In the genomic region with DNA sequence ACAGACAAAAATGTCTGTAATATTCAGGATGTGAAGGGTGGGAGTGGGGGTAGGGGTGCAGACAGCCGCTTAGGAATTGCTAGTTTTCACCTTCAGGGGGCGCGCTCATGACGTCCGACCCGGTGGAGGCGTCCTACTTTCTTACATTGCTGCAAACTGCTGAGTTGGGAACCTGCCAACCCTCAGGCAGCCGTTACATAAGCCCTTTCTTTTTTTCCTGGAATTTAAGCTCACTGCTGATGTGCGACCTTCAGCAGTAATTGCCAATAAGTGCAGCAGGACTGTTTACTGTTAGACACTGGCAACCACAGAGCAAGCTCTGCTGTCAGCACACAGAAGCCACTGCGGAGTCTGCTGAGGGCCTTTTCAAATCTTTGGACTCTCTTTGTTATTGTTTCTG, we compare ENCODE assay signal across 8 mouse cellular contexts.
DNase-seq lines count a peak whose midpoint lies in the region; ATAC-seq lines count a peak whose summit lies in the region.

No protein-coding gene starts in this region.

- peak; percentile 94 for ATAC-seq in common myeloid progenitor, adult 5-6 weeks (replicated peaks; ENCODE audit: low read depth, poor library complexity, severe bottlenecking)
- peak; percentile 88 for ATAC-seq in megakaryocyte, adult 5-6 weeks (ENCODE audit: poor library complexity, severe bottlenecking)

- peak; percentile 31 for DNase-seq in WW6 (ENCODE audit: low read depth, low spot score)
- peak; percentile 88 for DNase-seq in gastrocnemius, postnatal 10 days
- peak; percentile 69 for DNase-seq in induced T-regulatory cell, adult 2 months (ENCODE audit: low read depth)
- DNase-seq in left cerebral cortex, adult 8-10 months (ENCODE audit: low spot score in 2 of 2): peak; percentile 78 to 90
- DNase-seq in right cerebral cortex, adult 18-20 months: peak; percentile 93
- peak; percentile 75 for DNase-seq in urinary bladder, postnatal 25 days (ENCODE audit: low spot score)

Comparison
In these comparisons a context has a peak if more than half of its experiments do, and no peak if none do; other contexts are left out.
1. Peak in every context shown above with its lines: DNase-seq and ATAC-seq.
2. DNase-seq: peak in every context shown above with its lines; median percentile 93 in right cerebral cortex, adult 18-20 months; 88 in gastrocnemius, postnatal 10 days; 84 in left cerebral cortex, adult 8-10 months; 75 in urinary bladder, postnatal 25 days; 69 in induced T-regulatory cell, adult 2 months; 31 in WW6.